Mouse (Mus musculus) embryonic facial prominence, embryonic 12.5 days (tissue): ENCODE results near the gene Itih5. TPM values are rescaled to one million over a fixed set of nuclear protein-coding genes. Genes with fewer than 3 reads are reported as not detected.

ENCODE experiments used
- ATAC-seq: fragments of 200-750 bp; cut with Nextera tagmentation; 2 replicates; pipeline ENCODE4 v1.8.0; 2017; ENCODE audit not compliant: insufficient number of reproducible peaks, insufficient read depth, low FRiP score, low TSS enrichment
- H3K27ac ChIP-seq: fragments of 300-500 bp; sonication (generic); 2 replicates; pipeline ENCODE4 v1.5.1; 2016; ENCODE audit warnings: mild to moderate bottlenecking
- H3K27me3 ChIP-seq: fragments of 300-500 bp; sonication (generic); 2 replicates; pipeline ENCODE4 v1.6.1; 2016; ENCODE audit warnings: mild to moderate bottlenecking, moderate library complexity
- H3K36me3 ChIP-seq: fragments of 300-500 bp; sonication (generic); 2 replicates; pipeline ENCODE4 v1.6.1; 2016; ENCODE audit warnings: mild to moderate bottlenecking
- H3K4me1 ChIP-seq: fragments of 300-500 bp; sonication (generic); 2 replicates; pipeline ENCODE4 v1.6.1; 2016
- H3K4me2 ChIP-seq: fragments of 300-500 bp; sonication (generic); replicated peaks from 2 replicates; pipeline ENCODE4 v1.6.1; 2016; ENCODE audit warnings: mild to moderate bottlenecking, moderate library complexity
- H3K4me3 ChIP-seq: fragments of 300-500 bp; sonication (generic); 2 replicates; pipeline ENCODE4 v1.5.1; 2016; ENCODE audit warnings: mild to moderate bottlenecking
- H3K9ac ChIP-seq: fragments of 300-500 bp; sonication (generic); 2 replicates; pipeline ENCODE4 v1.6.1; 2016; ENCODE audit warnings: mild to moderate bottlenecking, moderate library complexity
- H3K9me3 ChIP-seq: fragments of 300-500 bp; sonication (generic); 2 replicates; pipeline ENCODE4 v1.6.1; 2016; ENCODE audit warnings: mild to moderate bottlenecking, moderate library complexity
- WGBS: fragments of 180-500 bp; shearing (Covaris S2); methylation state at CpG from one replicate; pipeline ENCODE4 v1.1.7; 2016; 5-methylcytosine and 5-hydroxymethylcytosine counted together
- polyA plus RNA-seq: library from polyadenylated mRNA; unstranded; fragments of >200 nt; fragmentation: Nextera tagmentation; extraction: Ambion mirVana; gene quantifications from 2 replicates; pipeline ENCODE4 v1.2.1, GENCODE M21; 2016

Gene Itih5
- polyA plus RNA-seq, 1 experiment from 2014 or later: 4.1 TPM

- Histone ChIP-seq H3K9ac (no peak overlapping the region), H3K4me2 (no peak overlapping the region), H3K9me3 (no peaks in the 10 kb centered on the region), H3K27me3 (no peaks in the 10 kb centered on the region), H3K36me3 (no peaks in the 10 kb centered on the region), H3K4me3 (no peak overlapping the region), H3K27ac (no peak overlapping the region), H3K4me1 (no peaks in the 10 kb centered on the region)
- no peak for ATAC-seq
- WGBS: 89% methylated on average over 2 of the region's 2 CpGs
Measured at GRCm38 (mm10) chr2:10236554-10236953, 83.2 kb downstream of the Itih5 start.

GRCm38 (mm10) chr2:10242970-10243369 lies 89.6 kb downstream of the Itih5 start:
- WGBS: 11% methylated on average over 9 of the region's 9 CpGs

GRCm38 (mm10) chr2:10250441-10250840 lies 97.1 kb downstream of the Itih5 start:
- WGBS: 72% methylated on average over 9 of the region's 9 CpGs
- Histone ChIP-seq H3K4me2 (no peak overlapping the region), H3K4me3 (no peak overlapping the region), H3K4me1 (no peaks in the 10 kb centered on the region), H3K27ac (no peak overlapping the region), H3K27me3 (no peaks in the 10 kb centered on the region), H3K36me3 (no peaks in the 10 kb centered on the region), H3K9ac (no peak overlapping the region), H3K9me3 (no peaks in the 10 kb centered on the region)
- no peak for ATAC-seq

More at GRCm38 (mm10) chr2:10242970-10243369, 89.6 kb downstream of the Itih5 start:
- Histone ChIP-seq H3K36me3 (no peaks in the 10 kb centered on the region), H3K4me1 (no peaks in the 10 kb centered on the region), H3K27ac (no peak overlapping the region), H3K4me3 (no peak overlapping the region), H3K27me3 (no peaks in the 10 kb centered on the region), H3K4me2 (no peak overlapping the region), H3K9ac (no peak overlapping the region), H3K9me3 (no peaks in the 10 kb centered on the region)
- ATAC-seq: no peak

GRCm38 (mm10) chr2:10250926-10251325 lies 97.6 kb downstream of the Itih5 start:
- no peak for ATAC-seq

GRCm38 (mm10) chr2:10251466-10251865 lies 98.1 kb downstream of the Itih5 start:
- H3K27me3 ChIP-seq: no peaks in the 10 kb centered on the region
- ATAC-seq: no peak
- 86% methylated on average over 9 of the region's 9 CpGs for WGBS

More at GRCm38 (mm10) chr2:10250926-10251325, 97.6 kb downstream of the Itih5 start:
- Histone ChIP-seq H3K27me3 (no peaks in the 10 kb centered on the region), H3K4me1 (no peaks in the 10 kb centered on the region), H3K36me3 (no peaks in the 10 kb centered on the region), H3K4me2 (no peak overlapping the region), H3K27ac (no peak overlapping the region), H3K4me3 (no peak overlapping the region), H3K9ac (no peak overlapping the region), H3K9me3 (no peaks in the 10 kb centered on the region)
- 65% methylated on average over 4 of the region's 4 CpGs for WGBS

GRCm38 (mm10) chr2:10252016-10252415 lies 98.6 kb downstream of the Itih5 start:
- no peaks in the 10 kb centered on the region for H3K36me3 ChIP-seq
- H3K27ac ChIP-seq: no peak overlapping the region
- no peaks in the 10 kb centered on the region for H3K9me3 ChIP-seq
- no peaks in the 10 kb centered on the region for H3K27me3 ChIP-seq
- no peak overlapping the region for H3K9ac ChIP-seq
- ATAC-seq: no peak
- no peak overlapping the region for H3K4me3 ChIP-seq
- H3K4me2 ChIP-seq: no peak overlapping the region
- no peaks in the 10 kb centered on the region for H3K4me1 ChIP-seq
- 72% methylated on average over 2 of the region's 2 CpGs for WGBS

More at GRCm38 (mm10) chr2:10251466-10251865, 98.1 kb downstream of the Itih5 start:
- no peak overlapping the region for H3K4me3 ChIP-seq
- no peak overlapping the region for H3K9ac ChIP-seq
- no peaks in the 10 kb centered on the region for H3K36me3 ChIP-seq
- no peak overlapping the region for H3K4me2 ChIP-seq
- no peaks in the 10 kb centered on the region for H3K4me1 ChIP-seq
- no peaks in the 10 kb centered on the region for H3K9me3 ChIP-seq
- no peak overlapping the region for H3K27ac ChIP-seq

- Histone ChIP-seq H3K4me2 (no peak overlapping the region), H3K4me3 (no peak overlapping the region), H3K9me3 (no peaks in the 10 kb centered on the region), H3K27ac (no peak overlapping the region), H3K4me1 (no peaks in the 10 kb centered on the region), H3K9ac (no peak overlapping the region), H3K27me3 (no peaks in the 10 kb centered on the region), H3K36me3 (no peaks in the 10 kb centered on the region)
- no peak for ATAC-seq
- WGBS: 54% methylated on average over 3 of the region's 3 CpGs
Measured at GRCm38 (mm10) chr2:10253351-10253750, 100.0 kb downstream of the Itih5 start.

GRCm38 (mm10) chr2:10256949-10257348 lies 103.6 kb downstream of the Itih5 start:
- Histone ChIP-seq H3K36me3 (no peaks in the 10 kb centered on the region), H3K27ac (no peak overlapping the region), H3K27me3 (no peaks in the 10 kb centered on the region), H3K4me1 (no peaks in the 10 kb centered on the region), H3K9ac (no peak overlapping the region), H3K9me3 (no peaks in the 10 kb centered on the region), H3K4me3 (no peak overlapping the region), H3K4me2 (no peak overlapping the region)
- 66% methylated on average over 5 of the region's 5 CpGs for WGBS
- ATAC-seq: no peak

GRCm38 (mm10) chr2:10258312-10258711 lies 104.9 kb downstream of the Itih5 start:
- no peak overlapping the region for H3K27ac ChIP-seq
- no peaks in the 10 kb centered on the region for H3K9me3 ChIP-seq
- H3K36me3 ChIP-seq: no peaks in the 10 kb centered on the region
- WGBS: 40% methylated on average over 5 of the region's 5 CpGs
- no peak overlapping the region for H3K4me2 ChIP-seq
- no peak overlapping the region for H3K9ac ChIP-seq
- H3K27me3 ChIP-seq: no peaks in the 10 kb centered on the region
- no peak for ATAC-seq
- H3K4me3 ChIP-seq: no peak overlapping the region
- no peaks in the 10 kb centered on the region for H3K4me1 ChIP-seq

- no peaks in the 10 kb centered on the region for H3K9me3 ChIP-seq
- no peaks in the 10 kb centered on the region for H3K36me3 ChIP-seq
- H3K9ac ChIP-seq: no peak overlapping the region
- H3K4me1 ChIP-seq: peaks cover 10% of the 10 kb centered on the region; the same call in 1 of the 2 replicates
- ATAC-seq: no peak
- no peak overlapping the region for H3K27ac ChIP-seq
- no peak overlapping the region for H3K4me2 ChIP-seq
- no peak overlapping the region for H3K4me3 ChIP-seq
- H3K27me3 ChIP-seq: no peaks in the 10 kb centered on the region
- WGBS: 43% methylated on average over 5 of the region's 5 CpGs
Measured at GRCm38 (mm10) chr2:10260109-10260508, 106.7 kb downstream of the Itih5 start.

GRCm38 (mm10) chr2:10261337-10261736 lies 108.0 kb downstream of the Itih5 start:
- peaks cover 10% of the 10 kb centered on the region; the same call in 1 of the 2 replicates for H3K4me1 ChIP-seq
- H3K4me3 ChIP-seq: no peak overlapping the region
- WGBS: 73% methylated on average over 5 of the region's 5 CpGs
- no peak for ATAC-seq
- no peak overlapping the region for H3K9ac ChIP-seq
- H3K4me2 ChIP-seq: no peak overlapping the region
- H3K27ac ChIP-seq: no peak overlapping the region
- H3K9me3 ChIP-seq: no peaks in the 10 kb centered on the region
- H3K27me3 ChIP-seq: no peaks in the 10 kb centered on the region
- no peaks in the 10 kb centered on the region for H3K36me3 ChIP-seq

GRCm38 (mm10) chr2:10262722-10263121 lies 109.4 kb downstream of the Itih5 start:
- Histone ChIP-seq H3K27ac (no peak overlapping the region), H3K27me3 (no peaks in the 10 kb centered on the region), H3K4me1 (peaks cover 10% of the 10 kb centered on the region; the same call in 1 of the 2 replicates), H3K4me2 (no peak overlapping the region), H3K9ac (no peak overlapping the region), H3K9me3 (no peaks in the 10 kb centered on the region), H3K36me3 (no peaks in the 10 kb centered on the region), H3K4me3 (no peak overlapping the region)
- no peak for ATAC-seq
- 35% methylated on average over 5 of the region's 5 CpGs for WGBS
